Mouse (Mus musculus) lung, postnatal 0 days (tissue): ENCODE measurements around the gene Rps25. TPM values are rescaled to one million over a fixed set of nuclear protein-coding genes. Genes with fewer than 3 reads are reported as not detected.
"Not testable (repeated sequence)": the region's sequence is repeated elsewhere in the genome, so short reads cannot be mapped to it uniquely, and the experiment has no call there.

Experiments used
- ATAC-seq: fragments of 200-750 bp; cut with Nextera tagmentation; 2 replicates; pipeline ENCODE4 v1.8.0; 2017; ENCODE audit warnings: moderate library complexity
- DNase-seq: peaks from one replicate; pipeline ENCODE4 v3.0.0-alpha.2; 2016; ENCODE audit warnings: low spot score
- H3K27ac ChIP-seq: fragments of 300-500 bp; sonication (generic); 2 replicates; pipeline ENCODE4 v1.5.1; 2014; ENCODE audit warnings: antibody characterized with exemption, mild to moderate bottlenecking, low read length, mixed read lengths
- H3K27me3 ChIP-seq: fragments of 300-500 bp; sonication (generic); replicated peaks from 2 replicates; pipeline ENCODE4 v1.6.1; 2014; ENCODE audit warnings: low read length, mixed read lengths; ENCODE audit not compliant: insufficient read depth
- H3K36me3 ChIP-seq: fragments of 300-500 bp; sonication (generic); 2 replicates; pipeline ENCODE4 v1.6.1; 2014; ENCODE audit warnings: low read length, mixed read lengths; ENCODE audit not compliant: insufficient read depth
- H3K4me1 ChIP-seq: fragments of 300-500 bp; sonication (generic); 2 replicates; pipeline ENCODE4 v1.6.1; 2014; ENCODE audit warnings: antibody characterized with exemption, low read depth, low read length, mixed read lengths; ENCODE audit not compliant: insufficient read depth
- H3K4me2 ChIP-seq: fragments of 300-500 bp; sonication (generic); replicated peaks from 2 replicates; pipeline ENCODE4 v1.6.1; 2014; ENCODE audit warnings: low read depth, mild to moderate bottlenecking, low read length, moderate library complexity, mixed read lengths
- H3K4me3 ChIP-seq: fragments of 300-500 bp; sonication (generic); 2 replicates; pipeline ENCODE4 v1.5.1; 2014; ENCODE audit warnings: low read depth, low read length
- H3K9ac ChIP-seq: fragments of 300-500 bp; sonication (generic); replicated peaks from 2 replicates; pipeline ENCODE4 v1.6.1; 2014; ENCODE audit warnings: low read depth, mild to moderate bottlenecking
- H3K9me3 ChIP-seq: fragments of 300-500 bp; sonication (generic); 2 replicates; pipeline ENCODE4 v1.6.1; 2016; ENCODE audit warnings: low read length, mixed read lengths
- CTCF ChIP-seq: IDR thresholded peaks from 2 replicates; pipeline ENCODE4 v1.5.1; 2016; ENCODE audit warnings: antibody characterized with exemption, mild to moderate bottlenecking
- EP300 ChIP-seq: IDR thresholded peaks from 2 replicates; pipeline ENCODE4 v1.6.1; 2016; ENCODE audit warnings: antibody characterized with exemption, mild to moderate bottlenecking, control low read depth
- WGBS: fragments of 180-500 bp; shearing (Covaris S2); extraction: QIAGEN DNeasy Blood & Tissue Kit; methylation state at CpG from one replicate; pipeline ENCODE4 v1.1.7; 2014; 5-methylcytosine and 5-hydroxymethylcytosine counted together
- polyA plus RNA-seq: library from polyadenylated mRNA; unstranded; fragments of >200 nt; fragmentation: Nextera tagmentation; extraction: Ambion mirVana; gene quantifications from 2 replicates; pipeline ENCODE4 v1.2.1, GENCODE M21; 2015

Gene Rps25
- polyA plus RNA-seq = 1,758 and 2,031 TPM in 2 replicates

DNA sequence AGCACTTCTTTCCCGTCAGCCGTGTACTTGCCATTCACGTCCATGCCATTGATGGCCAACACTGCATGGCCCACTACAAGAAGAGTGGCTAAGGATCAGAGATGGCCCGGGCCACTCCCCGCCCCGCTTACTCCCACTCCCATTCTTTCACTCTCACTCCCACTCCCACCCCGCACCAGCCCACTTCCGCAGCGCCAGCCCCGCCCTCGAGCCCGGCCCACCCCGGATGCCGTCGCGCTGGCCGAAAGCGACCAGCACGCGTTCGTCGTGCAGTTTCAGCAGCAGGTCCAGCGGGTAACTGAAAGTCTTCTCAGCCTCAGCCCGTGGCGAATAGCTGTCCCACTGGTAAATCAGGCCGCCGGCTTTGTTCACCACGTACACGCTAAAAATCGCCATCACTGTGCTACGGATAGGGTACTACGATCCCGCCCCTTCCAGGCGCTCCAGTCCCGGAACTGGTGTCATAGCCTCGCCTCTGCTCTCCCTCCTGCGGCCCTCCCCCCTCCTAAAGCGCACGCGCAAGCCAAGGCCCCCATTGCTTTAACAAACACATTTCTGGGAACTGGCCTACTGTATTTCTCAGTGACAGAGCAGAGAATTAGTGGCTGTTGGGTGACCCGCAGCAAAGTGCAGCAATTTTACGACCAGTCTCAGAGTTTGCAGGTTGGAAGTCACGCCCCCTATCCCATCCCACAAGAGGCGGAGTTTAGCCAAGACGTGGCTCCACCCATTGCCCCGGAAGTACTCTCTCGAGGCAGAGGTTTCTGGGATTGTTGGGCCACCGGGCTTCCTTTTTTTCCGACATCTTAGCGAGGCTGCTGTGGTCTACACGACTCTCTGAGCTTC lies at the start of gene Rps25, which contains the start of gene Trappc4:
Gene Rps25 (plus strand): TSS at position 234 of the 846 bp plus-strand sequence.
Gene Trappc4 (minus strand): TSS at position 695 of the 846 bp plus-strand sequence.
- under 1% methylated on average over 51 of the region's 51 CpGs for WGBS
- H3K36me3 ChIP-seq = peaks cover 32% of the 10 kb centered on the region
- peak within 1 kb of the TSS; percentile 56 for H3K4me2 ChIP-seq
- H3K9ac ChIP-seq = peak within 1 kb of the TSS; percentile 89
- peak within 1 kb of the TSS; percentile 90 for H3K27ac ChIP-seq
- H3K9me3 ChIP-seq = no peaks in the 10 kb centered on the region
- TF ChIP-seq CTCF = no peak
- TF ChIP-seq EP300 = no peak
- peak; percentile 97 for ATAC-seq
- no peaks in the 10 kb centered on the region for H3K27me3 ChIP-seq
- H3K4me1 ChIP-seq = peaks cover 3% of the 10 kb centered on the region; the same call in 1 of the 2 replicates
- H3K4me3 ChIP-seq = peak within 1 kb of the TSS; percentile 79
- DNase-seq = peak; percentile 98

DNA sequence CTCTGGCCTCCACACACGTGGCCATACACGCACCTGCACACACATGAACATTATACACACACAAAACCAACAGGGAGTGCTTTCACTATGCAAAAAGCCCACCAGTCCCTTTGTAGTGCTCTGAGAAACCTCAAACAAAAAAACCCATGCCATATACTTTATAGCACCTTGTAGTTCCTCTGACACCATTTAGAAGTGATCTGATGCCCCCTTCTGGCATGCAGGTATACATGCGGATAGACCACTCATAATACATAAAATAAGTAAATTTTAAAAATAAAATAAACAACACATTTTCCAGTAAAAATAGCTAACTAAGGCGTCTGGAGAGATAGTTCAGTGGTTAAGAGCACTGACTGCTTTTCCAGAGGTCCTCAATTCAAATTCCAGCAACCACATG lies 49.7 kb upstream of the Rps25 start:
- H3K9ac ChIP-seq = no peak overlapping the region
- H3K4me3 ChIP-seq = no peak overlapping the region
- no peak overlapping the region for H3K27ac ChIP-seq
- no peak for ATAC-seq
- WGBS = 77% methylated on average over 4 of the region's 4 CpGs
- no peak overlapping the region for H3K4me2 ChIP-seq
- peak; percentile 67 for DNase-seq
- no peaks in the 10 kb centered on the region for H3K27me3 ChIP-seq
- TF ChIP-seq CTCF (peak; percentile 62), EP300 (no peak)
- peaks cover 45% of the 10 kb centered on the region; the same call in 1 of the 2 replicates for H3K36me3 ChIP-seq
- H3K4me1 ChIP-seq = no peaks in the 10 kb centered on the region
- no peaks in the 10 kb centered on the region for H3K9me3 ChIP-seq

DNA sequence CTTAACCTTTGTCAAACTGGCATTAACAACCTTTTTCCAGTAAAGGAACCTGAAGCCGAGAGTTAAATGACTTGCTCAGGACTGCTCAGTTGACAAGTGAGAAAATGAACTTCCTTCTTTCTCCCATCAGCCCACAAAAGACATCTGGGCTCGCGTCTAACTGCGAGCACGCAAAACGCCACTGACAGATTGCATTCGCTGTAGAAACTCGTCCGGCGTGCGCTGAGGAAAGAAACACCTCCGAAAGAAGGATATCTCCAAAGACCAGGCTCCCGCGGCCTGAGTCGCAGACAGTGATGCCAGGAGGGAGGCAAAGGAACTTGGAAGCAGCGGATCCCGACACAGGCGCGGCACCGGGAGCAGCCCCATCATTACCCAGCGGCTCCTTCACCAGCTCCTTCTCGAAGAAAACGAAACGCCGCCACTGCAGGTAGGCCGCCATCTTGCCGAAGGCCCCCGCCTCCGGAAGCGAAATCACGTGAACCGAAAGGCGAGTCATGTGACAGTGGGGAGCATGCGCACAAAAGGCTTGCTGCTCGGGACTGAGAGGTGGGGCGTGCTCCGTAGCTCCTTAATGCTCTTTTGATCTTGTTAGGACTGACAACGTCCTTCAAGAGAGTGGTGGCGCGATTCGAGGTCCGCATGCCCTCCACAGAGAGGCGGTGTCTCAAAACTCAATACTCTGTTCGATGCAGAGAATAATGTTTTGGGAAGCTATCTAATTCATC lies 45.6 kb upstream of the Rps25 start, which contains the start of gene Vps11:
Gene Vps11 (minus strand): TSS at position 481 of the 728 bp plus-strand sequence.
- ATAC-seq = peak; percentile 97
- WGBS = 2% methylated on average over 44 of the region's 44 CpGs
- Histone ChIP-seq H3K9ac (peak within 1 kb of the TSS; percentile 93), H3K9me3 (no peaks in the 10 kb centered on the region), H3K27ac (peak within 1 kb of the TSS; percentile 85), H3K27me3 (no peaks in the 10 kb centered on the region), H3K36me3 (peaks cover 14% of the 10 kb centered on the region; the same call in 1 of the 2 replicates), H3K4me3 (peak within 1 kb of the TSS; percentile 94), H3K4me1 (no peaks in the 10 kb centered on the region), H3K4me2 (peak within 1 kb of the TSS; percentile 84)
- peak; percentile 99 for DNase-seq
- TF ChIP-seq CTCF = peak; percentile 44
- TF ChIP-seq EP300 = no peak

DNA sequence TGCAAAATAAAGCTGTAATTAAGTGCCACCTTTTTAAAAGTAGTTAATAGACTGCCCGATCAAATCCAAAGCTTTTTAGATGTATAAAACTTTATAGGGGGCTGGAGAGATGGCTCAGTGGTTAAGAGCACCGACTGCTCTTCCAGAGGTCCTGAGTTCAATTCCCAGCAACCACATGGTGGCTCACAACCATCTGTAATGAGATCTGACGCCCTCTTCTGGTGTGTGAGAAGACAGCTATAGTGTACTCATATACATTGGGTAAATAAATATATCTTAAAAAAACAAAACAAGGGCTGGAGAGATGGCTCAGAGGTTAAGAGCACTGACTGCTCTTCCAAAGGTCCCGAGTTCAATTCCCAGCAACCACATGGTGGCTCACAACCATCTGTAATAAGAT lies 45.0 kb upstream of the Rps25 start:
- peak; percentile 37 for ATAC-seq
- Histone ChIP-seq H3K4me2 (peak overlapping the region; percentile 84), H3K4me3 (peak overlapping the region; percentile 94), H3K9ac (0 out of 2 replicates have a peak overlapping the region, but pooled peaks have one; percentile 93), H3K36me3 (peaks cover 12% of the 10 kb centered on the region; the same call in 1 of the 2 replicates), H3K27ac (peak overlapping the region; percentile 2; the same call in 1 of the 2 replicates)
- H3K9me3 ChIP-seq, H3K4me1 ChIP-seq, DNase-seq, H3K27me3 ChIP-seq: not testable (repeated sequence)
- 40% methylated on average over 4 of the region's 4 CpGs for WGBS

DNA sequence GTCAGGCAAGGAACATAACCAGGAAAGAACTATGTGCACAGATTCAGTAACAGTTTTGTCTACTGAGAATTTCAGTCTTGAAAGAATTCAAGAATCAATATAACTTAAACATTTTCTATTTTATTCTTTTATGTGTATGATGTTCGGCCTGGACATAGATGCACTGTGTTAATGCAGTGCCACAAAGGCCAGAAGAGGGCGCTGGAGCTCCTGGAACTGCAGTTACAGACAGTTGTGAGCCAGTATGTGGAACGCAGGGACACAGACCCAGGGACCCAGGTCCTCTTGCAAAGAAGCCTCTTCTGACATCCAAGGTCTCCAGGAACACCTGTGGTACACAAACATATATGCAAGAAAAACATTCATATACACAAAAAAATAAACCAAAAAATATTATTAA lies 42.5 kb upstream of the Rps25 start:
- no peaks in the 10 kb centered on the region for H3K4me1 ChIP-seq
- H3K4me2 ChIP-seq = no peak overlapping the region
- H3K36me3 ChIP-seq = peaks cover 3% of the 10 kb centered on the region; the same call in 1 of the 2 replicates
- ATAC-seq (no peak), DNase-seq (no peak)
- H3K9me3 ChIP-seq = no peaks in the 10 kb centered on the region
- H3K27ac ChIP-seq = no peak overlapping the region
- H3K4me3 ChIP-seq = no peak overlapping the region
- peak; percentile 51 for TF ChIP-seq CTCF
- TF ChIP-seq EP300 = no peak
- H3K9ac ChIP-seq = no peak overlapping the region
- H3K27me3 ChIP-seq = no peaks in the 10 kb centered on the region
- WGBS = 59% methylated on average over 3 of the region's 3 CpGs

DNA sequence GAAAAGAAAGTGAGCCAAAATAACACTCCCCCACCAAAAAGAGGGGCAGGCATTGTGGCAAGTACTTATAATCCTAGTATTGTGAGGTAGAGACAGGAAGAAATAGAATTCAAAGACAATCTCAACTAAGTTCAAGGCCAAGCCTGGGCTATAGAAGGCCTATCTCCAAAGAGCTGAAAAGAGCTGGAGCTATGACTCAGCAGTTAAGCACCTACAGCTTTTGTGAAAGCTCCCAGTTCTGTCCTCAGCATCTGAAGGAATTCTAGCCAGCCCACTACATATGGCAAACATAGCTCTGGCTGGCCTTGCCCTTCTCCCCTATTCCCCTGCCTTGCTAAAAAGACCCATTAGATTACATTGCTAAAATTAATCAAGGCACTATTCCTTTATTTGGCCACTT lies 33.6 kb upstream of the Rps25 start:
- no peaks in the 10 kb centered on the region for H3K36me3 ChIP-seq
- no peak for ATAC-seq

More for the DNA sequence above, 33.6 kb upstream of the Rps25 start:
- no peak overlapping the region for H3K4me3 ChIP-seq
- no peaks in the 10 kb centered on the region for H3K4me1 ChIP-seq
- H3K9me3 ChIP-seq = no peaks in the 10 kb centered on the region
- no peak for TF ChIP-seq EP300
- TF ChIP-seq CTCF = no peak
- no peak overlapping the region for H3K9ac ChIP-seq
- H3K27me3 ChIP-seq = no peaks in the 10 kb centered on the region
- no peak for DNase-seq
- H3K4me2 ChIP-seq = no peak overlapping the region
- H3K27ac ChIP-seq = no peak overlapping the region
